Mouse (Mus musculus) kidney, embryonic 14.5 days (tissue): ENCODE results near the gene Omt2b. TPM values are rescaled to one million over a fixed set of nuclear protein-coding genes. Genes with fewer than 3 reads are reported as not detected.
"Not testable (repeated sequence)": the region's sequence is repeated elsewhere in the genome, so short reads cannot be mapped to it uniquely, and the experiment has no call there.

Experiments
- ATAC-seq: fragments of 200-750 bp; cut with Nextera tagmentation; 2 replicates; pipeline ENCODE4 v1.8.0; 2017; ENCODE audit warnings: moderate number of reproducible peaks, mild to moderate bottlenecking, moderate TSS enrichment, moderate library complexity; ENCODE audit not compliant: low FRiP score, low TSS enrichment
- H3K27ac ChIP-seq: fragments of 300-500 bp; sonication (generic); 2 replicates; pipeline ENCODE4 v1.5.1; 2014; ENCODE audit warnings: low read depth, mild to moderate bottlenecking, low read length, moderate library complexity, mixed read lengths
- H3K27me3 ChIP-seq: fragments of 300-500 bp; sonication (generic); 2 replicates; pipeline ENCODE4 v1.6.1; 2014; ENCODE audit warnings: mild to moderate bottlenecking, low read length; ENCODE audit not compliant: control insufficient read depth, insufficient read depth
- H3K36me3 ChIP-seq: fragments of 300-500 bp; sonication (generic); 2 replicates; pipeline ENCODE4 v1.6.1; 2014; ENCODE audit warnings: low read length, mixed read lengths; ENCODE audit not compliant: control insufficient read depth, insufficient read depth
- H3K4me1 ChIP-seq: fragments of 300-500 bp; sonication (generic); 2 replicates; pipeline ENCODE4 v1.6.1; 2014; ENCODE audit warnings: low read length, mixed read lengths; ENCODE audit not compliant: control insufficient read depth, insufficient read depth
- H3K4me2 ChIP-seq: fragments of 300-500 bp; sonication (generic); replicated peaks from 2 replicates; pipeline ENCODE4 v1.6.1; 2014; ENCODE audit warnings: low read depth, mild to moderate bottlenecking, low read length
- H3K4me3 ChIP-seq: fragments of 300-500 bp; sonication (generic); 2 replicates; pipeline ENCODE4 v1.5.1; 2014; ENCODE audit warnings: mild to moderate bottlenecking, low read length
- H3K9ac ChIP-seq: fragments of 300-500 bp; sonication (generic); 2 replicates; pipeline ENCODE4 v1.6.1; 2014; ENCODE audit warnings: low read depth, mild to moderate bottlenecking, low read length, moderate library complexity
- H3K9me3 ChIP-seq: fragments of 300-500 bp; sonication (generic); 2 replicates; pipeline ENCODE4 v1.6.1; 2016; ENCODE audit warnings: low read length; ENCODE audit not compliant: control insufficient read depth
- WGBS: fragments of 180-500 bp; shearing (Covaris S2); extraction: QIAGEN DNeasy Blood & Tissue Kit; methylation state at CpG from one replicate; pipeline ENCODE4 v1.1.7; 2014; 5-methylcytosine and 5-hydroxymethylcytosine counted together
- polyA plus RNA-seq: library from polyadenylated mRNA; unstranded; fragments of >200 nt; fragmentation: Nextera tagmentation; extraction: Ambion mirVana; gene quantifications from 2 replicates; pipeline ENCODE4 v1.2.1, GENCODE M21; 2014

The Omt2b gene
- polyA plus RNA-seq, 1 experiment from 2014 or later: not detected

DNA sequence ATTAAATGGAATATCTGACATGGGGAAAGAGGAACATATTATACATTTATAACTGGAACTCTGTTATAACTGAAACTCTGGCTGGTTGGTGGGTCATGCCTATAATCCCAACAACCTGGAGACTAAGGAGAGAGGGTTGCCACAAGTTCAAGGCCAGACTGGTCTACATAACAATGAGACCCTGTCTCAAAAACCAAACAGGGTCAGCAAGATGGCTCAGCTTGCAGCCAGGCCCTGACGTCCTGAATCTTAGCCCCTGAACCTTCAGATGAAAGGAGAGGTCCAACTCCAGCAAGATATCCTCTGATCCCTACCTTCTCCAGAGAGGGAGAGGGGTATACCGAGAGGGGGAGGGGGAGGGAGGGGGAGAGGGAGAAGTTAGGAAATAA, 33.1 kb downstream of the Omt2b start:
- H3K27me3 ChIP-seq: no peaks in the 10 kb centered on the region
- no peaks in the 10 kb centered on the region for H3K4me1 ChIP-seq
- WGBS: 49% methylated on average over 2 of the region's 2 CpGs
- no peak overlapping the region for H3K4me2 ChIP-seq
- no peak overlapping the region for H3K9ac ChIP-seq
- ATAC-seq: no peak
- no peak overlapping the region for H3K4me3 ChIP-seq
- no peak overlapping the region for H3K27ac ChIP-seq
- no peaks in the 10 kb centered on the region for H3K9me3 ChIP-seq
- H3K36me3 ChIP-seq: no peaks in the 10 kb centered on the region

DNA sequence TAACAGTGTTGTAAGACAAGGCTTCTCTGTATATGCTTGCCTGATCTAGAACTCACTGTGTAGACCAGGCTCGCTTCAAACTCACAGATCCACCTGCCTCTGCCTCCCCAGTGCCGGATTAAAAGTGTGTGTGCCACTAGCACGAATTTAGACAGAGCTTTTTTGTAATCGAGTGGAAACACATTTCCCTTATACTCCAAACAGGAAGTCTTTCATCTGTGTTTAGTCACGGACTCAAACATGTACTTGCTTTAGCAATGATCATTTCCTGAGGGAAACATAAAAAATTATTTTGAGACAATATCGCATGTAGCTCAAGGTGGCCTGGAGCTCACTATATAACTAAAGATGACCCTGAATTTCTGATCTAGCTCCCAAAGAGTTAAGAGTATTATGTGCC, 36.0 kb downstream of the Omt2b start:
- no peaks in the 10 kb centered on the region for H3K36me3 ChIP-seq
- ATAC-seq: no peak
- WGBS: 72% methylated on average over 6 of the region's 6 CpGs
- no peaks in the 10 kb centered on the region for H3K27me3 ChIP-seq
- H3K27ac ChIP-seq: no peak overlapping the region
- H3K4me2 ChIP-seq: no peak overlapping the region
- H3K4me3 ChIP-seq: no peak overlapping the region
- no peaks in the 10 kb centered on the region for H3K4me1 ChIP-seq
- H3K9ac ChIP-seq: no peak overlapping the region
- no peaks in the 10 kb centered on the region for H3K9me3 ChIP-seq

DNA sequence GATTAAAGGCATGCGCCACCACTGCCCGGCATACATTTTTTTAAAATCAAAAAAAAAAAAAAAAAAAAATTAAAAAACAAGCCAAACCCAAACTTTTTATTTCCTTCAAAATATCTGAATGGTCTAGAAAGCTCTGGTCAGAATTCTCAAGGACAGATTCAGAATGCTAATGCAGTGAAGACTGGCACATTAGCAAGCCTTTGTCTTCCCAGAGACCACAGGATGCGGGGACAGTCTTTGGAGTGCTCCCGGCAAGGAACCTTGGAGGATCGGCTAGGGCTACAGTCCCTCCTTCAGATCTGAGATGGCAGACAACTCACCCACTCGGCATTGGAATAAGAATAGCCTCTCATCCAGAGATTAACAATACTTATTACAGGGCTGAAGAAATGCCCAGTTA, 37.3 kb downstream of the Omt2b start:
- ATAC-seq: no peak
- no peaks in the 10 kb centered on the region for H3K4me1 ChIP-seq
- H3K27me3 ChIP-seq: no peaks in the 10 kb centered on the region
- H3K27ac ChIP-seq: no peak overlapping the region
- no peak overlapping the region for H3K4me3 ChIP-seq
- H3K9me3 ChIP-seq: no peaks in the 10 kb centered on the region
- no peak overlapping the region for H3K9ac ChIP-seq
- H3K36me3 ChIP-seq: no peaks in the 10 kb centered on the region
- no peak overlapping the region for H3K4me2 ChIP-seq
- 95% methylated on average over 6 of the region's 6 CpGs for WGBS

DNA sequence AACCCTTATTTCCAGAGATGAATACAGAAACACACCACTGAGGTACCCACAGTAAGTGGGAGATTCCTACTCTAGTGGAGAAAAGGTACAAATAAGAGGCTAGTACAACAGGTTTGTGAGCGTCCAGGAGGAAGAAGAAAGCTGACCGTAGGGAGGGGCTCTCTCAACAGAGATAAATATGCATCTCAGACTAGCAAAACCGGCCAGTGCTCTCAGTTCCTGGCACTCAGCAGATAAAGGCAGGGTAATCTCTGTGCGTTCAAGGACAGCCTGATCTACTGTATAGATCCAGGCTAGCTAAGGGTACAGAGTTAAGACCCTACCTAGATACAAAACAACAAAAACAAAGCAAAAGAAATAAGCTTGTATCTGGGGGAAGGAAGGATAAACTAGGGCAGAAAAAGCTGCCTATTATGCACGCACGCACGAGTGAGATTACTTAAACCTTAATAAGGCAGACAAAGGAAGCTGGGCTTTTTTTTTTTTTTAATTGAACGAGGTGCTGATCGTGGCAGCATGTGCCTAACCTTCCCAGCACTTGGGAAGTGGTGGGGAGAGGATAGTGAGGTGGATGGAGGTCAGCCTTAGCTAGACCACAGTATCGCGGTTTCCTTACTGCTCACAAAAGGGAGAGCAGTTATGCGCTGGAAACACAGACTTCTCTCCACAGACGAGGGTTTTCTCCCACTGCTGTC, 38.6 kb downstream of the Omt2b start:
- no peak for ATAC-seq
- Histone ChIP-seq H3K27me3 (no peaks in the 10 kb centered on the region), H3K4me3 (no peak overlapping the region), H3K9me3 (no peaks in the 10 kb centered on the region), H3K9ac (no peak overlapping the region), H3K4me1 (no peaks in the 10 kb centered on the region), H3K27ac (no peak overlapping the region), H3K4me2 (no peak overlapping the region), H3K36me3 (no peaks in the 10 kb centered on the region)
- 77% methylated on average over 13 of the region's 13 CpGs for WGBS

DNA sequence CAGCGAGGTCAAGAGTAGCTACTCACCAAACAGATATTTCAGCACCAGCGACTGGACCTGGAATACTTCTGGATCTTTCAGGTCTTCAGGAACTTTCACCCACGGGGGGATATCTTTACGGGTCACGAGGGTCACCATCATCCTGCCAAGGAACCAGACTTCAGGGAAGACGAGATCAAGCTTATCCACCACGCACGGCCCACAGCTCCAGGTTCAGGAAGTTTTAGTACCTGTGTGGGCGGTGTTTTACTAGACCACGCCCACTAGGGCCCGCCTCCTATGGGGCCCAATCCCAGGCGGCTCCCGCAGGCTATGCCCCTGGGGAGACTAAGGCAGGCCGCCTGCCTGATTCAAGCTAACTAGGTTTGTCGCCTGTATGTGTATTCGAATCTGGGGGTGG, 40.6 kb downstream of the Omt2b start, which contains the start of gene Dppa5a:
Gene Dppa5a, minus strand, starts transcription at position 219 of the 400 bp plus-strand sequence.
- not testable (repeated sequence) for H3K36me3 ChIP-seq, H3K4me2 ChIP-seq, H3K9me3 ChIP-seq, H3K27me3 ChIP-seq, H3K4me1 ChIP-seq, H3K4me3 ChIP-seq, H3K9ac ChIP-seq, ATAC-seq, H3K27ac ChIP-seq
- 90% methylated on average over 16 of the region's 16 CpGs for WGBS

DNA sequence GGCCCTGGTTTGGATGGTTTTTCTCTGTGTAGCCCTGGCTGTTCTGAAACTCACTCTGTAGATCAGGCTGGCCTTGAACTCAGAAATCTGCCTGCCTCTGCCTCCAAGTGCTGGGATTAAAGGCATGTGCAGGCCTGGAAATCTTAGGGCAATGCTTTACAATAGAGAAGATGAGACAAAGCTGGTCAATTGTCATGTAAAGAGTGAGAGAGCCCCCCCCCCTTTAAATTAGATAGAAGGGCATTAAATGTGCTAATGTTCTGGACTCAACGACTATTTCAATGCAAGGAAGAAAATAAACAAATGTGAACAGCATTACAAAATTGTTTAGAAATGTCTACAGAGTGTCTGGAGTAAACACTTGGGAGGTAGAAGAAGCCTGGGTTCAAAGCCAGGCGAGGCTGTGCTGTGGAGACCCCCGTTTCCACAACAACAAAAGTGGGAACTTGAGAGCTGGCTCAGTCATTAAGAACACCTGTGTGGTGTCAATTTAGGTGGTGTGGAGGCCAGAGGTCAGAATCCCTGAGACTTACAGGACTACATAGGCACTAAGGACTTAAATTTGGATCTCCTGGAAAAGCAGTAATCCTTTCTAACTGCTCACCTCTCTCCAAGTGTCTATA, 41.4 kb downstream of the Omt2b start:
- no peak overlapping the region for H3K27ac ChIP-seq
- no peaks in the 10 kb centered on the region for H3K27me3 ChIP-seq
- no peak for ATAC-seq
- no peak overlapping the region for H3K9ac ChIP-seq
- H3K36me3 ChIP-seq: no peaks in the 10 kb centered on the region
- no peak overlapping the region for H3K4me3 ChIP-seq
- no peaks in the 10 kb centered on the region for H3K4me1 ChIP-seq
- no peaks in the 10 kb centered on the region for H3K9me3 ChIP-seq
- whole genome bisulfite sequencing: 48% methylated on average over 3 of the region's 3 CpGs
- no peak overlapping the region for H3K4me2 ChIP-seq

DNA sequence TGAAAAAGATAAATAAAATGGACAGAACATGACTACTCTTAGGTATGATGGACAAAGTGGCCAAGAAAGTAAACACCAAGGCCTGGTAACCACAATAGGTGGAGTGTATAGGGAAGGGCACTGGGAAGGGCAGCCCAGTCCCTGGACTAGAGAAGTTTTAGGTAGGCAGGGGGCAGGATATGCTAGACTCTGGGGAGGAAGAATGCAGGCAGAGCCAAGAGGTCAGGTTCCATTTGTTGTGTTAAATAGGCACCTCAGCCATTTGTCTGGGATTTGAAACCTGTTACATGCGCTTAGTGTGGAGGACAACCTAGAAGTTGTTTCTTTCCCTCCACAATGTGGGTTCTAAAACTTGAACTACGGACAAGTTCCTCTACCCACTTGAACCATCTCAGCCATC, 42.0 kb downstream of the Omt2b start:
- ATAC-seq: no peak
- Histone ChIP-seq H3K9me3 (no peaks in the 10 kb centered on the region), H3K4me1 (no peaks in the 10 kb centered on the region), H3K4me2 (no peak overlapping the region), H3K27me3 (no peaks in the 10 kb centered on the region), H3K27ac (no peak overlapping the region), H3K9ac (no peak overlapping the region), H3K36me3 (no peaks in the 10 kb centered on the region), H3K4me3 (no peak overlapping the region)
- WGBS: 86% methylated on average over 2 of the region's 2 CpGs

DNA sequence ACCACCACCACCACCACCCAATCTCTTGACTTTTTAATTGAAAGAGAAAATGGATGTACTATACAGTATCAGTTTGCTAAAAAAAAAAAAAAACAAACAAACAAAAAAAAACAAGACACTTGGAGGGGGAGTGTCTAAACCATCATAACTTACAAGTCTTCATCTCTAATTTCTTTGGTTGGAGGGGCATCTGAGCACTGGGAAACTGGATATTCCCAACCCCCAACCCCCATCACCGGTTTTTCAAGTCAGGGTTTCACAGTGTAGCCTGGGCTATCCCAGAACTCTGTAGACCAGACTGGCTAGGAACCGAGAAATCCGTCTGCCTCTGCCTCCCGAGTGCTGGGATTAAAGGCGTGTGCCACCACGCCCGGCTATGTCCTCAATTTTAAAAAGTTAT, 42.4 kb downstream of the Omt2b start:
- WGBS: 93% methylated on average over 7 of the region's 7 CpGs
- Histone ChIP-seq H3K4me3 (no peak overlapping the region), H3K9me3 (no peaks in the 10 kb centered on the region), H3K36me3 (no peaks in the 10 kb centered on the region), H3K27ac (no peak overlapping the region), H3K9ac (no peak overlapping the region), H3K27me3 (no peaks in the 10 kb centered on the region), H3K4me2 (no peak overlapping the region), H3K4me1 (no peaks in the 10 kb centered on the region)
- ATAC-seq: no peak

DNA sequence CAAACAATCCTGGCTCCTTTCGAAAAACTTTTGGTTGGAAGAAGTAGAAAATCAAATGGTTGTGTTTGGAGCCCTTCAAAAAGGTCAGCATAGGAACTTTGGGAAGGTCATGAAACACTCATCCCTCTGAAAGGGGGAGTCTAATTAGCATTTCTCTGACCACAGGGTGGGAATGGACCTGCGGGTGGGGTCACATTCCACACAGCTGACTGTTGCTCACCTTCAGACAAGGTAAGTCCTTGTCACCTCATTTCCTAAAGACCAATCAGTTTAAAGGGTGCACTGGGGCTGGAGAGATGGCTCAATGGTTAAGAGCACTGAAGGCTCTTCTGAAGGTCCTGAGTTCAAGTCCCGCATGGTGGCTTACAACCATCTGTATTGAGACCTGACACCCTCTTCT, 44.1 kb downstream of the Omt2b start:
- Histone ChIP-seq H3K4me3 (no peak overlapping the region), H3K4me2 (no peak overlapping the region), H3K9me3 (no peaks in the 10 kb centered on the region), H3K36me3 (no peaks in the 10 kb centered on the region), H3K4me1 (no peaks in the 10 kb centered on the region), H3K27ac (no peak overlapping the region), H3K27me3 (no peaks in the 10 kb centered on the region), H3K9ac (no peak overlapping the region)
- no peak for ATAC-seq
- 96% methylated on average over 3 of the region's 3 CpGs for WGBS
